ENCODE assay signal across 10 mouse cellular contexts in the genomic region with DNA sequence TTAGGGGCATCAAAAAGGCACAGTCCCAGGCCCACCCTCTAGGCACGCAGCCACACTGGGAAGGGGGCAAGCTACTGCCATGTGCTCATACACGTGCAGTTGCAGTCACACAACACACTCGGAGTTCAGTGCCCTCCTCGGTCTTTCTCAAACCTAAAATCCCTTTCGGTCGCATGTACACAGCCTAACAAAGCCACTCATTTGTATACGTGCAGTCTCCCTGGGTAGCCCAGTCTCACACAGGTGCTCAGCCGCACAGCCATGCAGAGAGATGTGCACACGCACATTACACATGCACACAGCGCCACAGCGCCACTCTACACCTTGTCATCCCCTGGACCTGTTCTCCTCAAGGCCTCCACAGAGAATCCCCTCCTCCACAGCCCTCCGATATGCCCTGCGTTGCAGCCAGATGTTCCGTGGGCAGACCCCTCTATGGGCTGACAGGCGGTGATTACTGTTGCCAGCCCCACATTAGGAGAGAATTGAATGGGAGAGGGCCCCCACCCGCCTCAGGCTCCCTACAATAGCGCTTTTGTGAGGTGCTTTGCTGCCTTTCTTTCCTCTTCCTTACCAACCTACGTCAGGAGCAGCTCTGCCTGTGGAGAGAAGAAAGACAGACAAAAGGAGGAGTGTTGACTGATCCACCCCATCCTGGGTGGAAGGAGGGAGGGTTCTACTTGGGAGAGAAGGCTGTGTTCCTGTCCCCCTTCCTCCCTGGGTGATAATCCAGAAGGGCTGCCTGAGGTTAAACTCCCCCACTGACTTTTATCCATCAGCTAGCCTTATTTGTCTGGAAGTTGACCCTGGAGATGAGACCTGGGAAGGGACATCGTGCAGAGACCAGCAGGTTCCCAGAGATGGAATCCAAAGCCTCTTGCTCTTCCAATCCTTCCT. TPM values are rescaled to one million over a fixed set of nuclear protein-coding genes. Genes with fewer than 3 reads are reported as not detected.
DNase-seq lines count a peak whose midpoint lies in the region; ATAC-seq lines count a peak whose summit lies in the region.
"Had no signal": no experiment of that assay in that cellular context is flagged by ENCODE, and none has a peak within 500 bp of the region (broad histone marks: within the 10 kb centered on the region; RNA-seq: fewer than 3 reads in every experiment).

No protein-coding gene starts in this region.

- H3K4me2 ChIP-seq in heart, embryonic 12.5 days, result peak overlapping the region; percentile 64
- peak overlapping the region; percentile 47 for H3K4me2 ChIP-seq in hindbrain, embryonic 12.5 days (replicated peaks)
- peak overlapping the region; percentile 71 for H3K4me2 ChIP-seq in limb, embryonic 12.5 days

- H3K36me3 ChIP-seq in heart, embryonic 12.5 days, result peaks cover 5% of the 10 kb centered on the region
- H3K36me3 ChIP-seq in hindbrain, embryonic 12.5 days, result no peaks in the 10 kb centered on the region
- H3K36me3 ChIP-seq in limb, embryonic 12.5 days, result peaks cover 7% of the 10 kb centered on the region

- no peaks in the 10 kb centered on the region for H3K27me3 ChIP-seq in heart, embryonic 12.5 days (replicated peaks)
- no peaks in the 10 kb centered on the region for H3K27me3 ChIP-seq in hindbrain, embryonic 12.5 days
- no peaks in the 10 kb centered on the region for H3K27me3 ChIP-seq in limb, embryonic 12.5 days

- H3K9ac ChIP-seq in heart, embryonic 12.5 days, result no peak overlapping the region
- H3K9ac ChIP-seq in hindbrain, embryonic 12.5 days, result 0 out of 2 replicates have a peak overlapping the region, but pooled peaks have one; percentile 23
- peak overlapping the region; percentile 60 for H3K9ac ChIP-seq in limb, embryonic 12.5 days (replicated peaks)

- H3K4me1 ChIP-seq in heart, embryonic 12.5 days (replicated peaks), result peaks cover 51% of the 10 kb centered on the region
- H3K4me1 ChIP-seq in hindbrain, embryonic 12.5 days, result peaks cover 56% of the 10 kb centered on the region
- peaks cover 58% of the 10 kb centered on the region for H3K4me1 ChIP-seq in limb, embryonic 12.5 days (replicated peaks)

- no peak overlapping the region for H3K4me3 ChIP-seq in heart, embryonic 12.5 days
- no peak overlapping the region for H3K4me3 ChIP-seq in hindbrain, embryonic 12.5 days
- H3K4me3 ChIP-seq in limb, embryonic 12.5 days (replicated peaks), result peak overlapping the region; percentile 45

- ATAC-seq in heart, embryonic 12.5 days (ENCODE audit: insufficient number of reproducible peaks, low FRiP score), result no peak
- ATAC-seq in hindbrain, embryonic 12.5 days (ENCODE audit: low FRiP score), result peak; percentile 67
- peak; percentile 9; the same call in 1 of the 2 replicates for ATAC-seq in limb, embryonic 12.5 days (ENCODE audit: insufficient number of reproducible peaks, insufficient read depth, low FRiP score, low TSS enrichment, low read depth)

- peak overlapping the region; percentile 91; the same call in 1 of the 2 replicates for H3K27ac ChIP-seq in heart, embryonic 12.5 days (ENCODE audit: poor library complexity, severe bottlenecking)
- peak overlapping the region; percentile 91 for H3K27ac ChIP-seq in hindbrain, embryonic 12.5 days
- H3K27ac ChIP-seq in limb, embryonic 12.5 days, result peak overlapping the region; percentile 97

- 43% methylated on average over 19 of the region's 19 CpGs for WGBS in heart, embryonic 12.5 days
- WGBS in hindbrain, embryonic 12.5 days, result 9% methylated on average over 19 of the region's 19 CpGs
- 35% methylated on average over 19 of the region's 19 CpGs for WGBS in limb, embryonic 12.5 days

- peaks cover 4% of the 10 kb centered on the region; the same call in 1 of the 2 replicates for H3K9me3 ChIP-seq in heart, embryonic 12.5 days (replicated peaks)
- no peaks in the 10 kb centered on the region for H3K9me3 ChIP-seq in hindbrain, embryonic 12.5 days (replicated peaks)
- H3K9me3 ChIP-seq in limb, embryonic 12.5 days, result 0 out of 2 replicates have a peak, but pooled peaks cover 4% of the 10 kb centered on the region

- DNase-seq in heart, postnatal 14 days, result no peak
- DNase-seq in embryo, embryonic 10 days (ENCODE audit: low spot score), result peak; percentile 71
- DNase-seq in right cerebral cortex, postnatal 10 days (ENCODE audit: low spot score in 2 of 2), result peak; percentile 74 to 78
- DNase-seq in adipocyte (ENCODE audit: low spot score), result no peak
- no peak for DNase-seq in adrenal gland, postnatal 25 days

- intact Hi-C loops in heart, postnatal 14 days (cut with DNase I), result no loop called here

RNA-seq across cellular contexts. Expression of a gene that starts 3.8 kb away (rescaled TPM):
- polyA plus RNA-seq in heart, embryonic 12.5 days (2016; fragmentation: Nextera tagmentation; extraction: Ambion mirVana), result 19.5 and 20.5 TPM in 2 replicates
- 1 to 10 TPM; 4.8 to 5.3 TPM for total RNA-seq in heart, postnatal 14 days (2021)
- polyA plus RNA-seq in hindbrain, embryonic 12.5 days (2016; fragmentation: Nextera tagmentation; extraction: Ambion mirVana), result 16.9 and 18.3 TPM in 2 replicates
- 33.8 and 36.9 TPM in 2 replicates for polyA plus RNA-seq in limb, embryonic 12.5 days (2016; fragmentation: Nextera tagmentation; extraction: Ambion mirVana)
- total RNA-seq in adrenal gland, postnatal 25 days (2021), result 6.9 and 9.0 TPM in 2 replicates

RNA-seq across cellular contexts. Expression of a gene that starts 5.1 kb away (rescaled TPM):
- polyA plus RNA-seq in heart, embryonic 12.5 days (2016; fragmentation: Nextera tagmentation; extraction: Ambion mirVana), result not detected in 2 replicates
- total RNA-seq in heart, postnatal 14 days (2021), result not detected
- polyA plus RNA-seq in hindbrain, embryonic 12.5 days (2016; fragmentation: Nextera tagmentation; extraction: Ambion mirVana), result not detected in 2 replicates
- polyA plus RNA-seq in limb, embryonic 12.5 days (2016; fragmentation: Nextera tagmentation; extraction: Ambion mirVana), result not detected in 2 replicates
- not detected in 2 replicates for total RNA-seq in adrenal gland, postnatal 25 days (2021)
- total RNA-seq: ES-E14; heart, adult 18-20 months had no signal

RNA-seq across cellular contexts. Expression of a gene that starts 57.3 kb away (rescaled TPM):
- 13.5 and 14.9 TPM in 2 replicates for polyA plus RNA-seq in heart, embryonic 12.5 days (2016; fragmentation: Nextera tagmentation; extraction: Ambion mirVana)
- total RNA-seq in heart, postnatal 14 days (2021), result 100 to 1,000 TPM; 113 to 115 TPM
- polyA plus RNA-seq in hindbrain, embryonic 12.5 days (2016; fragmentation: Nextera tagmentation; extraction: Ambion mirVana), result 16.5 and 17.1 TPM in 2 replicates
- polyA plus RNA-seq in limb, embryonic 12.5 days (2016; fragmentation: Nextera tagmentation; extraction: Ambion mirVana), result 12.6 and 13.0 TPM in 2 replicates
- total RNA-seq in adrenal gland, postnatal 25 days (2021), result 135 and 139 TPM in 2 replicates

Comparison
In these comparisons a context has a peak if more than half of its experiments do, and no peak if none do; other contexts are left out.
1. DNase-seq: peak in embryo, embryonic 10 days (single experiment) and right cerebral cortex, postnatal 10 days (2 of 2); none in heart, postnatal 14 days (0 of 2), adipocyte (single experiment) and adrenal gland, postnatal 25 days (single experiment).
2. Peak in every context shown above with its lines, with median percentiles within 50 percentile points of each other: H3K27ac ChIP-seq and H3K4me2 ChIP-seq.